Mouse (Mus musculus) G1E (cell line): ENCODE results near the gene Gpsm1.

Source experiments
- CTCF ChIP-seq: IDR thresholded peaks from 2 replicates; pipeline ENCODE4 v1.5.1; 2012; ENCODE audit warnings: low read depth, low read length, inconsistent platforms, mixed read lengths
- GATA1 ChIP-seq: IDR thresholded peaks from 2 replicates; pipeline ENCODE4 v1.6.1; 2012; ENCODE audit warnings: borderline replicate concordance, low read length, inconsistent platforms, mixed read lengths
- GATA2 ChIP-seq: IDR thresholded peaks from 2 replicates; pipeline ENCODE4 v1.6.1; 2012; ENCODE audit warnings: low read depth, low read length, inconsistent platforms, borderline replicate concordance
- POLR2AphosphoS5 ChIP-seq: IDR thresholded peaks from 2 replicates; pipeline ENCODE4 v1.6.1; 2012; ENCODE audit warnings: low read depth, low read length, inconsistent platforms; ENCODE audit not compliant: insufficient replicate concordance
- TAL1 ChIP-seq: conservative IDR thresholded peaks from 2 replicates; pipeline ENCODE4 v1.6.1; 2012; ENCODE audit warnings: low read depth, low read length, inconsistent platforms, mixed read lengths

DNA sequence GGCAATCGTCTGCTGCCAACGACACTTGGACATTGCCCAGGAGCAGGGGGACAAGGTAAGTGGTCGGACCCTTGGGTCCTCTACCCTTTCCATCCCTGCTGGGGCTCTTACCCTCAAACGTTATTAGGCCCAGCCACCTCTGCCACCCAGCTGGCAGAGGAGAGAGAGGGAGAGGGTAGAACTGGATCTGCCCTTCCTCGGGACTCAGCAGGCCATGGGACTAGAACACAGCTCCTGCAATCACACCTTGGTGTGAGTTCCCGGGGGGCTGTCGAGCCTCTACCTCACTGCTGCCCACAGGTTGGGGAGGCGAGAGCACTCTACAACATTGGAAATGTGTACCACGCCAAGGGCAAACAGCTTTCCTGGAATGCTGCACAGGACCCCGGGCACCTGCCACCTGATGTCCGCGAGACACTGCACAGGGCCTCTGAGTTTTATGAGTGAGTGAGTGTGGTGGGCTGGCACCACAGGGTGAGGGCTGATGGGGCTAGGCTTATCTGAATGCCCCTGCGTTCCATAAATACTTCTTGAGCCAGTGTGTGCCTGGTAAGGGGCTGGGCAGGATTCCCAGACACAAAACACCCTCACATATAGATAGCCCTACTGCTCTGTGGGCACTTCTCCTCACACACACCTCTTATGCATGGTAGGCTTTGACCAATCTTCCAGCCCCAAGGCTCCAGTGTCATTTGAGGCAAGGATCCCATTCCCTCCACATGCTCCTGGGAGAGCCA, 8.4 kb downstream of the Gpsm1 start:
- TF ChIP-seq CTCF: no peak
- TF ChIP-seq GATA1: no peak
- TF ChIP-seq TAL1: no peak
- no peak for TF ChIP-seq GATA2
- TF ChIP-seq POLR2AphosphoS5: no peak
